Mouse (Mus musculus) hindbrain, postnatal 0 days (tissue): ENCODE measurements at regions not wholly inside any gene's neighbourhood (a gene's known extent, or its start where the extent isn't known, plus 50 kb on each side); places are given as distances from the start of the nearest gene placed in this dataset.

Experiments
- ATAC-seq: fragments of 200-750 bp; cut with Nextera tagmentation; 2 replicates; pipeline ENCODE4 v1.8.0; 2017; ENCODE audit warnings: mild to moderate bottlenecking, moderate TSS enrichment, moderate library complexity
- DNase-seq: peaks from one replicate; pipeline ENCODE4 v3.0.0-alpha.2; 2015; ENCODE audit warnings: low spot score
- H3K27ac ChIP-seq: fragments of 300-500 bp; sonication (generic); 2 replicates; pipeline ENCODE4 v1.5.1; 2014; ENCODE audit warnings: mild to moderate bottlenecking
- H3K27me3 ChIP-seq: fragments of 300-500 bp; sonication (generic); 2 replicates; pipeline ENCODE4 v1.6.1; 2014; ENCODE audit warnings: low read length, mixed read lengths; ENCODE audit not compliant: insufficient read depth
- H3K36me3 ChIP-seq: fragments of 300-500 bp; sonication (generic); 2 replicates; pipeline ENCODE4 v1.6.1; 2014; ENCODE audit warnings: low read length, mixed read lengths; ENCODE audit not compliant: insufficient read depth
- H3K4me1 ChIP-seq: fragments of 300-500 bp; sonication (generic); 2 replicates; pipeline ENCODE4 v1.6.1; 2014; ENCODE audit warnings: antibody characterized with exemption, low read length, mixed read lengths; ENCODE audit not compliant: insufficient read depth
- H3K4me2 ChIP-seq: fragments of 300-500 bp; sonication (generic); 2 replicates; pipeline ENCODE4 v1.6.1; 2014; ENCODE audit warnings: low read depth, mild to moderate bottlenecking, low read length, moderate library complexity, mixed read lengths
- H3K4me3 ChIP-seq: fragments of 300-500 bp; sonication (generic); 2 replicates; pipeline ENCODE4 v1.5.1; 2014; ENCODE audit warnings: low read length
- H3K9ac ChIP-seq: fragments of 300-500 bp; sonication (generic); replicated peaks from 2 replicates; pipeline ENCODE4 v1.6.1; 2014; ENCODE audit warnings: mild to moderate bottlenecking, low read length, moderate library complexity, mixed read lengths
- H3K9me3 ChIP-seq: fragments of 300-500 bp; sonication (generic); 2 replicates; pipeline ENCODE4 v1.6.1; 2016; ENCODE audit warnings: low read length, mixed read lengths
- CTCF ChIP-seq: IDR thresholded peaks from 2 replicates; pipeline ENCODE4 v1.5.1; 2016; ENCODE audit warnings: antibody characterized with exemption, control low read depth, low read depth
- WGBS: fragments of 180-500 bp; shearing (Covaris S2); extraction: QIAGEN DNeasy Blood & Tissue Kit; methylation state at CpG from one replicate; pipeline ENCODE4 v1.1.7; 2014; 5-methylcytosine and 5-hydroxymethylcytosine counted together

DNA sequence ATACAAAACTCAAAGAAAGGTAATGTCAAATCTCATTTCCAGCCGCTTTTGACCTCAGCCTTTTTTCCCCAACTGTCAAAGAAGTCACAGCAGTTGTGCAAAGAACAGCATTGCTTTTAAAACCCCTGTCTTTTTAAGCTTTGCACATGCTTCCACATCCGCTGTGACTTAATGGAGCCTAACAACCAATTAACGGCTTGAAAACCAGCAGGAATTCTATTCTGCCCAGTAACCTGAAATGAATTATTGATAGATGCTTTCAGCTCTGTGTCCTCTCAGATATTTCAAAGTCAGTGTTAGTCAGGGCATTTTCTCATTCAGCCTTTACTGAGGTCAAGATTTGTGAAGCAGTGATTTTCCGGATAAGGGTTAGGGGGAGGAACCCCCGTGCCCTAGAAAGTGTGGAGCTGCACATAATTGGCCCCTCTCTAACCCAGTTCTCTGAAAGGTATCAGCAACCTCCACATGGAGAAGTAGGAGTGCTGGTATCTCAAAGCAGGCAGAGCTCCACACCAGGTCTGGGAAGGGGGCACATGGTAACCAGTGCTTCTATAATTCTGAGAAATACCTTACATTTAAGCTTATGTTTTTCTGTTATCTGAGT lies 254.8 kb upstream of the Tmc3 start:
- Histone ChIP-seq H3K4me2 (0 out of 2 replicates have a peak overlapping the region, but pooled peaks have one; percentile 3), H3K36me3 (no peaks in the 10 kb centered on the region), H3K27ac (no peak overlapping the region), H3K4me3 (no peak overlapping the region), H3K9me3 (0 out of 2 replicates have a peak, but pooled peaks cover 2% of the 10 kb centered on the region), H3K9ac (no peak overlapping the region), H3K4me1 (no peaks in the 10 kb centered on the region), H3K27me3 (no peaks in the 10 kb centered on the region)
- TF ChIP-seq CTCF, result no peak
- DNase-seq (peak; percentile 23), ATAC-seq (0 out of 2 replicates have a peak, but pooled peaks have one; percentile 45)
- WGBS, result 27% methylated on average over 5 of the region's 5 CpGs

DNA sequence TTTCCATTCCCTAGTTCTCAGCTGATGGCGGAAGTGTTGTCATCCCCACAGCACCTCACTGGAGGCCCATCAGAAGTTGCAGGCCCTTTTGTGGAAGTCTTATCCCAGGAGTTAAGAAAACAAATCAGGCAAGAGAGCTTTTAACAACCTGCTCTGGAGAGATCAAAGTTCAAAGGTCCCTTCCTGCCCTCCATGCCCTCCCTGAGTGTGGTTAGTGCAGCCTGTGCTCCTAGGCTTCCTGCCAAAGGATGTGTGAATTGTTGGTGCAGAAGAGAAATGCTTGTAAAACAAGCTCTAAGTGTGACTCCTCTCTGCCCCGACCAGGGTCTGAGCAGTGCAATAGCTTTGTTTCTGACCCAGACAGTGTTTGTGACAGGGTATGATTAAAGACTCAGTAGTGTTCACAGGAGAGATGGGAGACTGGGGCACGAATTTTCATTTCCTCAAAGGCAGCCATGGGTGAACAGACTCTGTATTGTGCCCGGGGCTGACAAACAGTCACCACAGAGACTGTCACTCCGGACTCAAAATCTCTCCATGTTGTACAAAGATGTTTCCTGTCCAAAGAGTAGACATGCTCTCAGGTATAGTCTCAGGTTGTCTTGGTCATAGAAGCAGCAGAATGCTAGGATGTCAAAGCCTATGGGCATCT lies 237.5 kb upstream of the Tmc3 start:
- Histone ChIP-seq H3K4me2 (no peak overlapping the region), H3K4me3 (no peak overlapping the region), H3K36me3 (no peaks in the 10 kb centered on the region), H3K4me1 (no peaks in the 10 kb centered on the region), H3K27me3 (no peaks in the 10 kb centered on the region), H3K9me3 (no peaks in the 10 kb centered on the region), H3K9ac (no peak overlapping the region), H3K27ac (no peak overlapping the region)
- no peak for ATAC-seq
- TF ChIP-seq CTCF, result no peak
- 72% methylated on average over 5 of the region's 5 CpGs for WGBS
- no peak for DNase-seq

DNA sequence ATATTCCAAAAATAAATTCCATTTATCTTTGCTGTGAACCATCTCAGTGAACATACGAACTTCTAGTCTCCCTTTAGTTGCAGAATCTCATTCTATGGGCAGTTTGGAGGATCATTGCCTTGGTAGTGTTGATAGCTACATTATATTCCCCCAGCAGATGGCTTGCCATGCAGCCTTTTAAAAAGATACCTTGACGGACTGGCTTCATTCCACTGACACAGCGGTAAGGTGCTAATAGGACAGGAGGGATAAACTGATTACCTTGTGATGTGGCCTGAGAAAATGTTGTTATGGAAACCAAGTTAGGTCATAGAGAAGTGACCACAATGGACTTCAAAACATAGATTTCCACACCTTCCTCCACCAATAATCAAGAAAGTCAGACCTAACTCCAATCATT lies 215.5 kb upstream of the Tmc3 start:
- Histone ChIP-seq H3K9ac (no peak overlapping the region), H3K27ac (no peak overlapping the region), H3K9me3 (no peaks in the 10 kb centered on the region), H3K36me3 (no peaks in the 10 kb centered on the region), H3K27me3 (no peaks in the 10 kb centered on the region), H3K4me2 (no peak overlapping the region), H3K4me3 (no peak overlapping the region), H3K4me1 (no peaks in the 10 kb centered on the region)
- ATAC-seq, result no peak; the same call in 1 of the 2 replicates
- no peak for TF ChIP-seq CTCF
- 82% methylated on average over 3 of the region's 3 CpGs for WGBS
- DNase-seq, result peak; percentile 41

DNA sequence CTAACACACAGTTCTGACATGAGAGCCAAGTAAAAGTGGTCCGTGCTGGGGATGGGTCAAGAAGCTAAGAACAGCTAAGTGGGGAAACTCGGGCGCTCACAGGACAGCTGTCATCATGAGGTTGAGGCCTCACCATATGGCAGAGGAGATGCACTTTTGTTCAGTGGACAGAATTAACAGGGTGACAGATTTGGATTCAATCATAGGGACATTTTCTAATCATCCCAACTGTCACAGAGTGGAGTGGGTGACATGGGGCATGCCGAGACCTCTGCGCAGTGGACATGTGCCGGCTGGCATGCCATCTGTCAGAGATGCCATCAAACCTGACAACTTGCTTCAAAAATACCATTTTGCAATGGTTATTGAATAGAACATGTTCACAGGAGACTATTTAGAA lies 215.1 kb upstream of the Tmc3 start:
- Histone ChIP-seq H3K27ac (no peak overlapping the region), H3K4me3 (no peak overlapping the region), H3K9me3 (no peaks in the 10 kb centered on the region), H3K9ac (no peak overlapping the region), H3K4me1 (no peaks in the 10 kb centered on the region), H3K4me2 (no peak overlapping the region), H3K27me3 (no peaks in the 10 kb centered on the region), H3K36me3 (no peaks in the 10 kb centered on the region)
- TF ChIP-seq CTCF, result no peak
- WGBS, result 62% methylated on average over 6 of the region's 6 CpGs
- ATAC-seq, result peak; percentile 87
- DNase-seq, result peak; percentile 60

DNA sequence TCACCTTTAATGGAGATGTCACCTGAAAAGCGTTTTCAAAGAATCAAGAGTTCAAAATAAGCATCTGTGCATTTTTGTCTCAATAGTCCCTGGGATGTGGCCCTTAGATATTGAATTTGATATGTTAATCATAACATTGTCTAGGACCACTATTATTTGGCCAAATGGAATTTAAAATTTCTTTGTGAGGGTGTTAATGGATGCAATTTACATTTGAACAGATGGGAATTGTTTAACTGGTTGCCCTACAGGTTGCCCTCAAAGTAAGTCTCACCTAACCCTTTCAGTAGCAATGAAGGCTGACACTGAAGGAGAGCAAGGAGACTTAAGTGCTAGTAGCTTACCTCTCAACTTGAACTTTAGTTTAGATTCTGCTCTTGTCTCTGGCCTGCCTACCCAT lies 207.9 kb upstream of the Tmc3 start:
- ATAC-seq (no peak), DNase-seq (no peak)
- Histone ChIP-seq H3K4me2 (no peak overlapping the region), H3K9me3 (no peaks in the 10 kb centered on the region), H3K9ac (no peak overlapping the region), H3K4me3 (no peak overlapping the region), H3K4me1 (peaks cover 4% of the 10 kb centered on the region; the same call in 1 of the 2 replicates), H3K36me3 (no peaks in the 10 kb centered on the region), H3K27ac (no peak overlapping the region), H3K27me3 (no peaks in the 10 kb centered on the region)
- no peak for TF ChIP-seq CTCF
- WGBS, result 70% methylated on average over 1 of the region's 1 CpGs

DNA sequence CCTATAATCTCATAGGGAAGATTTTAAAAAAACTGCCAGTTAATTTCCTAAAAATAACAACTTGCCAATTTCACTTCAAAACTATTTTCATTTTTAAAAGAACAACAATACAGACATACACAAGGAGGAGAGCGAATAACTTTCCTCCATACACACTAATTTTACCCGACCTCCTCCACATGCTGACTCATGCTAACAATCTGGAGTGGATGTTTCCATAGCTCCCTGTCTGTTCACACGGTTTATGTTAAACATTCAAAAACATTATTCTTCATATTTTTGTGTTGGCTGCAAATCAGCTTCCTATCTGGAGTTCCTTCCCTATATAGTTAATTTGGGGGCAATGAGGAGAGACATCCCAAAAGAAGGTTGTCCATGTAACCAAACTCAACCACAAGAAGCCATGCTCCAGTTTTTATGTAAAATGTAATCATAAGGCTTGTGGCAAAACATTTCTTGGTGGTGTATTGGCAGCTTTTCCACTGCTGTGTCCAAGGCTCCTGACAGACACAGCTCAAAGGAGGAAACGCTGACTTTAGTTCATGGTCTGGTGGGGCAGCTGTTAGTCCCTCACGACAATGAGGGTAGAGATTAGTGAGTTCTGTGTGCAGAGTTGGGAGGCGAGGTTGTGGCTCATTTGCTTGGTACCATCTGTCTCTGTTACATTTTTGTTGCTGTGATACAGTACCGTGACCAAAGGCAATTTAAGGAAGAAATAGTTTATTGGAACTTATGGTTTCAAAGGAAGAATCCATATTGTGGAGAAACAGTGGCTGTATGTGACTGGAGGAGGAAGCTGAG lies 203.1 kb upstream of the Tmc3 start:
- DNase-seq, result no peak
- Histone ChIP-seq H3K4me3 (no peak overlapping the region), H3K27ac (no peak overlapping the region), H3K27me3 (no peaks in the 10 kb centered on the region), H3K4me1 (peaks cover 11% of the 10 kb centered on the region), H3K4me2 (no peak overlapping the region), H3K36me3 (no peaks in the 10 kb centered on the region), H3K9ac (no peak overlapping the region), H3K9me3 (no peaks in the 10 kb centered on the region)
- no peak for ATAC-seq
- WGBS, result 47% methylated on average over 7 of the region's 7 CpGs
- no peak for TF ChIP-seq CTCF
